Comparison of ENCODE assay signal across 8 mouse cellular contexts in the genomic region with DNA sequence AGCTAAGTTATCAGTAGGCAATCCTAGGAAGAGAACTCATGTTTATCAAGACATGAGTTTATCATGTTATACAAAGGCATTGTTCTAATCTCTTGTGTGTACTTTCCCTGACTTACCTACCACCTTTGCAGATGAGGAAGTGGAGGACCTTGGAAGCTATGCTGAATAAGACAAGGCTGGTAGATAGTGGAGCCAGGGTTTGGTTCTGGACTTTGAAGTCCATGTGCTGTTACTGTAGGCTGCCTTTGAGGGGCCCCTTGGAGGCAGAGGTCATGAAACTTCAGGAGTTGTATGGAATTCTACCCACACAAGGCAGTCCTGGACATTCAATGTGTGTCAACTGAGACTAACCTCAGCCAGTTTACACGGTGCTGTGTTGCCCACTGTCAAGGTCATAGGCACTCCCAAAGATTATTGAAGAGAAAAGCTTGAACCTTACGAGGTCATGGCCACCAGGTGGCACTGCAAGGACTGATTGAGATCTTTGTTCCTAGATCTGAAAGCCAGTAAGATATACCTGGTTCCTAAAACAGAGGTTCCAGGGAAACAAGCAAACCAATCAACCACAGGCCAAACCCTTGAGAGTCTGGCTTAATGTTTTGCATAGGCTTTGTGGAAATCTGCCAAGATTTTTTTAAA.
DNase-seq lines count a peak whose midpoint lies in the region; ATAC-seq and TF ChIP-seq lines count a peak whose summit lies in the region.

No protein-coding gene starts in this region.

- no peak overlapping the region for H3K4me3 ChIP-seq in heart, embryonic 10.5 days
- no peak overlapping the region for H3K4me3 ChIP-seq in heart, embryonic 12.5 days
- H3K4me3 ChIP-seq in cerebellum, adult 2 months (replicated peaks; ENCODE audit: insufficient read depth, low read depth, low read length): no peak overlapping the region
- no peak overlapping the region for H3K4me3 ChIP-seq in gastrocnemius, adult 2 months

- no peak overlapping the region for H3K9ac ChIP-seq in heart, embryonic 12.5 days

- H3K4me1 ChIP-seq in heart, embryonic 10.5 days: peaks cover 22% of the 10 kb centered on the region
- peaks cover 6% of the 10 kb centered on the region; the same call in 1 of the 2 replicates for H3K4me1 ChIP-seq in heart, embryonic 12.5 days (replicated peaks)
- peaks cover 18% of the 10 kb centered on the region for H3K4me1 ChIP-seq in cerebellum, adult 2 months (ENCODE audit: control insufficient read depth, insufficient read depth, low read length)

- no peak for ATAC-seq in heart, embryonic 12.5 days (ENCODE audit: insufficient number of reproducible peaks, low FRiP score)

- H3K27me3 ChIP-seq in heart, embryonic 10.5 days (ENCODE audit: insufficient read depth, poor library complexity, severe bottlenecking): peaks cover 4% of the 10 kb centered on the region; the same call in 1 of the 2 replicates
- no peaks in the 10 kb centered on the region for H3K27me3 ChIP-seq in heart, embryonic 12.5 days (replicated peaks)
- no peaks in the 10 kb centered on the region for H3K27me3 ChIP-seq in cerebellum, adult 2 months (ENCODE audit: control insufficient read depth, insufficient read depth, low read length)

- WGBS in heart, embryonic 10.5 days: 15% methylated on average over 2 of the region's 2 CpGs
- WGBS in heart, embryonic 12.5 days: 6% methylated on average over 2 of the region's 2 CpGs
- 1% methylated on average over 2 of the region's 2 CpGs for WGBS in cerebellum, adult 2 months

- DNase-seq in heart, embryonic 10.5 days (ENCODE audit: low spot score): peak; percentile 79
- DNase-seq in MN1 (ENCODE audit: low spot score): peak; percentile 77
- peak; percentile 77 to 85 for DNase-seq in cerebellum, adult 2 months
- DNase-seq in gastrocnemius, adult 2 months: peak; percentile 85
- DNase-seq in kidney, postnatal 36 days: peak; percentile 84 to 93
- peak; percentile 76 for DNase-seq in lung, postnatal 10 days
- DNase-seq in spleen, postnatal 36 days (ENCODE audit: low spot score in 2 of 2): peak; percentile 61 to 71

- TF ChIP-seq POLR2A in cerebellum, adult 2 months (IDR thresholded peaks at IDR 0.05; ENCODE audit: borderline replicate concordance, insufficient read depth, low read length): no peak

- TF ChIP-seq CTCF in cerebellum, adult 2 months (IDR thresholded peaks at IDR 0.05; ENCODE audit: borderline replicate concordance, insufficient read depth, low read depth, low read length): peak; percentile 69
- TF ChIP-seq CTCF in gastrocnemius, adult 2 months (IDR thresholded peaks at IDR 0.05): peak; percentile 77

- no peaks in the 10 kb centered on the region for H3K9me3 ChIP-seq in heart, embryonic 10.5 days
- 0 out of 2 replicates have a peak, but pooled peaks cover 2% of the 10 kb centered on the region for H3K9me3 ChIP-seq in heart, embryonic 12.5 days (replicated peaks)

- intact Hi-C loops in gastrocnemius, adult 2 months (cut with DNase I): loop anchor here (1.0 to 5.0 kb wide), 3 partner anchors 69 to 144 kb away; a partner anchor contains a TSS

- peak overlapping the region; percentile 39; the same call in 1 of the 2 replicates for H3K27ac ChIP-seq in heart, embryonic 10.5 days
- no peak overlapping the region for H3K27ac ChIP-seq in heart, embryonic 12.5 days (ENCODE audit: poor library complexity, severe bottlenecking)
- H3K27ac ChIP-seq in cerebellum, adult 2 months (ENCODE audit: insufficient read depth, low read length): no peak overlapping the region
- peak overlapping the region; percentile 48; the same call in 1 of the 2 replicates for H3K27ac ChIP-seq in gastrocnemius, adult 2 months

- H3K4me2 ChIP-seq in heart, embryonic 12.5 days: no peak overlapping the region

- no peaks in the 10 kb centered on the region for H3K36me3 ChIP-seq in heart, embryonic 10.5 days
- no peaks in the 10 kb centered on the region for H3K36me3 ChIP-seq in heart, embryonic 12.5 days

Comparison
In these comparisons a context has a peak if more than half of its experiments do, and no peak if none do; other contexts are left out.
1. H3K27ac ChIP-seq: peak in heart, embryonic 10.5 days (single experiment) and gastrocnemius, adult 2 months (single experiment); none in heart, embryonic 12.5 days (single experiment) and cerebellum, adult 2 months (single experiment).
2. Peak in every context shown above with its lines, with median percentiles within 50 percentile points of each other: DNase-seq.